Mouse (Mus musculus) spleen, adult 2 months (tissue): Measurements from ENCODE around the gene Arhgef40.

Source experiments
- CTCF ChIP-seq: fragments of 200-500 bp; IDR thresholded peaks from 2 replicates; pipeline ENCODE4 v1.5.1; 2011; ENCODE audit warnings: mild to moderate bottlenecking, inconsistent platforms; ENCODE audit not compliant: insufficient read depth, insufficient read length, insufficient replicate concordance; ENCODE audit errors: extremely low read depth
- POLR2A ChIP-seq: fragments of 200-500 bp; IDR thresholded peaks from 2 replicates; pipeline ENCODE4 v1.6.1; 2011; ENCODE audit warnings: low read depth, low read length, inconsistent platforms

GRCm38 (mm10) chr14:52009841-52010240 is 25.3 kb downstream of the Arhgef40 start:
- TF ChIP-seq CTCF (no peak), POLR2A (no peak)
